Mouse (Mus musculus) intestine, embryonic 14.5 days (tissue): ENCODE measurements around the gene Ube4a. TPM values are rescaled to one million over a fixed set of nuclear protein-coding genes. Genes with fewer than 3 reads are reported as not detected.

Experiments used
- ATAC-seq: fragments of 200-750 bp; cut with Nextera tagmentation; replicated peaks from 2 replicates; pipeline ENCODE4 v1.8.0; 2017; ENCODE audit warnings: low read depth, moderate number of reproducible peaks, moderate TSS enrichment, moderate library complexity; ENCODE audit not compliant: low FRiP score, low TSS enrichment
- DNase-seq: peaks from one replicate; pipeline ENCODE4 v3.0.0-alpha.2; 2018; ENCODE audit warnings: low spot score
- H3K27ac ChIP-seq: fragments of 300-500 bp; sonication (generic); 2 replicates; pipeline ENCODE4 v1.5.1; 2014; ENCODE audit warnings: low read depth, mild to moderate bottlenecking, control low read depth
- H3K27me3 ChIP-seq: fragments of 300-500 bp; sonication (generic); replicated peaks from 2 replicates; pipeline ENCODE4 v1.6.1; 2014; ENCODE audit warnings: low read length, control low read depth; ENCODE audit not compliant: control insufficient read depth, insufficient read depth
- H3K36me3 ChIP-seq: fragments of 300-500 bp; sonication (generic); 2 replicates; pipeline ENCODE4 v1.6.1; 2014; ENCODE audit warnings: low read length, control low read depth; ENCODE audit not compliant: control insufficient read depth, insufficient read depth
- H3K4me1 ChIP-seq: fragments of 300-500 bp; sonication (generic); replicated peaks from 2 replicates; pipeline ENCODE4 v1.6.1; 2014; ENCODE audit warnings: low read length, control low read depth, mixed read lengths; ENCODE audit not compliant: control insufficient read depth, insufficient read depth
- H3K4me2 ChIP-seq: fragments of 300-500 bp; sonication (generic); 2 replicates; pipeline ENCODE4 v1.6.1; 2014; ENCODE audit warnings: low read length
- H3K4me3 ChIP-seq: fragments of 300-500 bp; sonication (generic); 2 replicates; pipeline ENCODE4 v1.5.1; 2014; ENCODE audit warnings: low read depth, low read length, control low read depth, mixed read lengths
- H3K9ac ChIP-seq: fragments of 300-500 bp; sonication (generic); 2 replicates; pipeline ENCODE4 v1.6.1; 2014; ENCODE audit warnings: mild to moderate bottlenecking, low read length
- H3K9me3 ChIP-seq: fragments of 300-500 bp; sonication (generic); 2 replicates; pipeline ENCODE4 v1.6.1; 2016; ENCODE audit warnings: low read length, control low read depth; ENCODE audit not compliant: control insufficient read depth
- WGBS: fragments of 180-500 bp; shearing (Covaris S2); extraction: QIAGEN DNeasy Blood & Tissue Kit; methylation state at CpG from one replicate; pipeline ENCODE4 v1.1.7; 2014; 5-methylcytosine and 5-hydroxymethylcytosine counted together
- polyA plus RNA-seq: library from polyadenylated mRNA; unstranded; fragments of >200 nt; fragmentation: Nextera tagmentation; extraction: Ambion mirVana; gene quantifications from 2 replicates; pipeline ENCODE4 v1.2.1, GENCODE M21; 2014

Gene Ube4a
- polyA plus RNA-seq, 1 experiment from 2014 or later = 31.3 TPM

- H3K4me2 ChIP-seq = no peak overlapping the region
Observed at GRCm38 (mm10) chr9:44986242-44986781, 20.9 kb upstream of the Ube4a start.

GRCm38 (mm10) chr9:44985721-44986161, 20.3 kb upstream of the Ube4a start:
- no peak for DNase-seq

More at GRCm38 (mm10) chr9:44986242-44986781, 20.9 kb upstream of the Ube4a start:
- no peak overlapping the region for H3K9ac ChIP-seq
- no peaks in the 10 kb centered on the region for H3K4me1 ChIP-seq
- no peaks in the 10 kb centered on the region for H3K9me3 ChIP-seq
- ATAC-seq = no peak
- DNase-seq = no peak
- no peak overlapping the region for H3K4me3 ChIP-seq
- H3K36me3 ChIP-seq = no peaks in the 10 kb centered on the region
- 59% methylated on average over 14 of the region's 14 CpGs for WGBS
- H3K27me3 ChIP-seq = no peaks in the 10 kb centered on the region
- no peak overlapping the region for H3K27ac ChIP-seq

GRCm38 (mm10) chr9:44983001-44983400, 17.6 kb upstream of the Ube4a start:
- ATAC-seq = no peak
- no peak overlapping the region for H3K27ac ChIP-seq
- H3K4me3 ChIP-seq = no peak overlapping the region
- H3K9ac ChIP-seq = no peak overlapping the region
- 82% methylated on average over 2 of the region's 2 CpGs for WGBS
- no peaks in the 10 kb centered on the region for H3K4me1 ChIP-seq
- H3K36me3 ChIP-seq = no peaks in the 10 kb centered on the region
- no peak for DNase-seq
- H3K9me3 ChIP-seq = no peaks in the 10 kb centered on the region
- no peaks in the 10 kb centered on the region for H3K27me3 ChIP-seq
- H3K4me2 ChIP-seq = no peak overlapping the region

More at GRCm38 (mm10) chr9:44985721-44986161, 20.3 kb upstream of the Ube4a start:
- no peak for ATAC-seq
- Histone ChIP-seq H3K27me3 (no peaks in the 10 kb centered on the region), H3K4me3 (no peak overlapping the region), H3K27ac (no peak overlapping the region), H3K9me3 (no peaks in the 10 kb centered on the region), H3K4me1 (no peaks in the 10 kb centered on the region), H3K4me2 (no peak overlapping the region), H3K9ac (no peak overlapping the region), H3K36me3 (no peaks in the 10 kb centered on the region)
- WGBS = 71% methylated on average over 3 of the region's 3 CpGs

- H3K27me3 ChIP-seq = no peaks in the 10 kb centered on the region
- 87% methylated on average over 3 of the region's 3 CpGs for WGBS
- no peak overlapping the region for H3K27ac ChIP-seq
- no peak overlapping the region for H3K4me3 ChIP-seq
- no peak overlapping the region for H3K4me2 ChIP-seq
- H3K36me3 ChIP-seq = no peaks in the 10 kb centered on the region
- H3K4me1 ChIP-seq = no peaks in the 10 kb centered on the region
- no peaks in the 10 kb centered on the region for H3K9me3 ChIP-seq
- no peak overlapping the region for H3K9ac ChIP-seq
- DNase-seq (no peak), ATAC-seq (no peak)
Observed at GRCm38 (mm10) chr9:44982531-44982930, 17.1 kb upstream of the Ube4a start.

DNA sequence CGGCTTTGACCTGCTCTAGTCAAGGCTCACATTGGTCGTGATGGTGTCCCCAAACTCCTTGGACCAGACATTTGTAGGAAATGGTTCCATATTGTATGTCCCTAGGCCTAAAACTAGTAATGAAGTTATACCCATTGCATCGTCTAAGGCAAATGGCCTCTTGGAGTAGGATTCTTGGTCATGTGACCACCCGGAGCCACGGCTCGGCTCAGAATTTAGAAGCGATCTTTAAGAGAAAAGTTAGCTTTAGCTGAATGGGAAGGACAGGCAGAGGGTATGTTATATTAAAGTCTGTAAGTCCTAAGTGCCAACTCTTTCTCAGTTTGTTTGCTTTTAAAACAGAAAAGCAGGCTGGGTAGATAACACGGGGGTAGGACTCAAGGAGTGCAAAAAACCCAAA, 16.7 kb upstream of the Ube4a start:
- Histone ChIP-seq H3K4me3 (no peak overlapping the region), H3K27me3 (no peaks in the 10 kb centered on the region), H3K9ac (no peak overlapping the region), H3K4me2 (no peak overlapping the region), H3K9me3 (no peaks in the 10 kb centered on the region), H3K4me1 (no peaks in the 10 kb centered on the region), H3K36me3 (no peaks in the 10 kb centered on the region), H3K27ac (no peak overlapping the region)
- no peak for ATAC-seq
- WGBS = 87% methylated on average over 8 of the region's 8 CpGs
- no peak for DNase-seq

GRCm38 (mm10) chr9:44981676-44982075, 16.3 kb upstream of the Ube4a start, which contains the start of gene Cd3d:
Cd3d (plus strand) TSS chr9:44981786.
- no peak within 1 kb of the TSS for H3K9ac ChIP-seq
- H3K36me3 ChIP-seq = no peaks in the 10 kb centered on the region
- WGBS = 73% methylated on average over 4 of the region's 4 CpGs
- H3K27me3 ChIP-seq = no peaks in the 10 kb centered on the region
- no peak for ATAC-seq
- H3K4me2 ChIP-seq = no peak within 1 kb of the TSS
- no peak within 1 kb of the TSS for H3K4me3 ChIP-seq
- no peaks in the 10 kb centered on the region for H3K4me1 ChIP-seq
- DNase-seq = no peak
- no peaks in the 10 kb centered on the region for H3K9me3 ChIP-seq
- no peak within 1 kb of the TSS for H3K27ac ChIP-seq

DNA sequence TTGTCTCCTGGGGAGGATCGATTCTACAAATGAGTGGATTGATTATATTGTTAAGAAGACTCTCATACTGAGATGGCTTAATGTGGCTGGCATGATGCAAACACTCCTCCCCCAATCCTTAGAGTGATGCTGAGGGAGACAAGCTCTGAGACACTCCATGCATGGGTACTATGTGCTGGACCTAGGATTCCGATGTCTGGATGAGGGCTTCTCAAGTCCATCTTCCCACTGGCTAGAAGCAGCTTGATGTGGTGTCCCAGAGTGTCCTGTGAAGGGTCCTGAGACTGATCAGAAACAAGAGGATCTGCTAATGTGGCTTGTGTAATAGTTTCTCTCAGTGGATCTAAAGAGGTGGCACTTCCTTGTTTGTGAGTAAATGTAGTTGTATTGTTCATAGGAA, 15.7 kb upstream of the Ube4a start:
- H3K4me1 ChIP-seq = no peaks in the 10 kb centered on the region
- H3K27ac ChIP-seq = no peak overlapping the region
- H3K4me2 ChIP-seq = no peak overlapping the region
- H3K9me3 ChIP-seq = no peaks in the 10 kb centered on the region
- no peak for ATAC-seq
- H3K4me3 ChIP-seq = no peak overlapping the region
- no peak overlapping the region for H3K9ac ChIP-seq
- no peak for DNase-seq
- no peaks in the 10 kb centered on the region for H3K27me3 ChIP-seq
- H3K36me3 ChIP-seq = no peaks in the 10 kb centered on the region
- WGBS = 80% methylated on average over 2 of the region's 2 CpGs

DNA sequence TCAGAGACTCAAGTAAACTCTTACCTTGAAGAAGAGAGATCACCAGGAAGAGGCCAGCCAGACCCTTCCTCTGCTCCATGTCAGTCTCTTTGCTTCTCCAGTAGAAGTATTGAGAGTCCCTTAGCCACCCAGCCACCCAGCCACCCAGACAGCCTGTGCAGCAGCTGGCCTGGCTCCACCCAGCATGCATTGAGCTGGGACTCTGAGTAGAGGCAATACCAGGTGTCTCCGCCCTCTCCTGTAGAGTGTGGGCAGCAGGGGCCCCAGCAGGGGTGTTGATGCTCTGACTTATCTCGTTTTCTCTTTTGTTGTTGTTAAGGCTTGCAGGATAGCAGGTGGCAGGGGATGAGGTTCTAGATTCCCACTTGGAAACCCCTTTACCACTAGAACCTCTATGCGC, 14.8 kb upstream of the Ube4a start, which contains the start of gene Cd3g:
Cd3g (minus strand) TSS at position 190 of the 400 bp plus-strand sequence.
- H3K27ac ChIP-seq = no peak within 1 kb of the TSS
- H3K9me3 ChIP-seq = no peaks in the 10 kb centered on the region
- no peaks in the 10 kb centered on the region for H3K36me3 ChIP-seq
- H3K9ac ChIP-seq = no peak within 1 kb of the TSS
- DNase-seq = no peak
- 64% methylated on average over 3 of the region's 3 CpGs for WGBS
- ATAC-seq = no peak
- H3K4me1 ChIP-seq = no peaks in the 10 kb centered on the region
- no peaks in the 10 kb centered on the region for H3K27me3 ChIP-seq
- no peak within 1 kb of the TSS for H3K4me3 ChIP-seq
- H3K4me2 ChIP-seq = no peak within 1 kb of the TSS

GRCm38 (mm10) chr9:44979806-44980205, 14.4 kb upstream of the Ube4a start:
- Histone ChIP-seq H3K4me3 (no peak overlapping the region), H3K4me1 (no peaks in the 10 kb centered on the region), H3K27me3 (no peaks in the 10 kb centered on the region), H3K27ac (no peak overlapping the region), H3K36me3 (no peaks in the 10 kb centered on the region), H3K4me2 (no peak overlapping the region), H3K9me3 (no peaks in the 10 kb centered on the region), H3K9ac (no peak overlapping the region)
- WGBS = 78% methylated on average over 7 of the region's 7 CpGs
- no peak for DNase-seq
- no peak for ATAC-seq
